Mouse (Mus musculus) liver, adult 2 months (tissue): ENCODE data around the gene Gm20388. TPM values are rescaled to one million over a fixed set of nuclear protein-coding genes. Genes with fewer than 3 reads are reported as not detected.

Source experiments
- DNase-seq: peaks from one replicate; pipeline ENCODE4 v3.0.0-alpha.2; 2011; ENCODE audit warnings: low read depth, low spot score; ENCODE audit errors: extremely low read depth
- H3K27ac ChIP-seq: fragments of 200-500 bp; replicated peaks from 2 replicates; pipeline ENCODE4 v1.5.1; 2012; ENCODE audit warnings: low read depth, mild to moderate bottlenecking, control low read depth, inconsistent platforms, low read length; ENCODE audit not compliant: insufficient read depth
- H3K27me3 ChIP-seq: fragments of 200-500 bp; 2 replicates; pipeline ENCODE4 v1.6.1; 2012; ENCODE audit warnings: mild to moderate bottlenecking, moderate library complexity, low read length, inconsistent platforms; ENCODE audit not compliant: control insufficient read depth, insufficient read depth
- H3K36me3 ChIP-seq: fragments of 200-500 bp; 2 replicates; pipeline ENCODE4 v1.6.1; 2012; ENCODE audit warnings: low read length, inconsistent platforms; ENCODE audit not compliant: control insufficient read depth, insufficient read depth
- H3K4me1 ChIP-seq: fragments of 200-500 bp; 2 replicates; pipeline ENCODE4 v1.6.1; 2011; ENCODE audit warnings: low read length; ENCODE audit not compliant: control insufficient read depth, insufficient read depth
- H3K4me3 ChIP-seq: fragments of 200-500 bp; 2 replicates; pipeline ENCODE4 v1.5.1; 2011; ENCODE audit warnings: low read depth, mild to moderate bottlenecking, control low read depth, low read length, moderate library complexity; ENCODE audit not compliant: insufficient read depth
- H3K79me2 ChIP-seq: fragments of 200-500 bp; 2 replicates; pipeline ENCODE4 v1.6.1; 2012; ENCODE audit warnings: inconsistent platforms, mild to moderate bottlenecking, low read length, moderate library complexity; ENCODE audit not compliant: control insufficient read depth, insufficient read depth
- H3K9ac ChIP-seq: fragments of 200-500 bp; 2 replicates; pipeline ENCODE4 v1.6.1; 2012; ENCODE audit warnings: low read depth, mild to moderate bottlenecking, control low read depth, inconsistent platforms, low read length
- CTCF ChIP-seq: fragments of 200-500 bp; IDR thresholded peaks from 2 replicates; pipeline ENCODE4 v1.5.1; 2011; ENCODE audit warnings: low read depth, low read length, control low read depth
- POLR2A ChIP-seq: fragments of 200-500 bp; IDR thresholded peaks from 2 replicates; pipeline ENCODE4 v1.6.1; 2011; ENCODE audit warnings: low read length, control low read depth; ENCODE audit not compliant: insufficient read depth; ENCODE audit errors: extremely low read depth
- WGBS: fragments of 180-500 bp; shearing (Covaris S2); methylation state at CpG from one replicate; pipeline ENCODE4 v1.1.7; 2018; 5-methylcytosine and 5-hydroxymethylcytosine counted together
- polyA plus RNA-seq: library from polyadenylated mRNA; depleted of rRNA; stranded (reverse); fragments of >200 nt; gene quantifications from 2 replicates; pipeline ENCODE4 v1.2.3, GENCODE M21; 2012
- total RNA-seq: library from RNA; depleted of rRNA; stranded (reverse); fragments of >200 nt; gene quantifications from 2 replicates; pipeline ENCODE4 v1.2.3, GENCODE M21; 2014

Gene Gm20388
- total and polyA plus RNA-seq, 2 experiments = 6.4 to 19.9 TPM

GRCm38 (mm10) chr8:122335638-122336250 is 2425.1 kb downstream of the Gm20388 start:
- Histone ChIP-seq H3K9ac (no peak overlapping the region), H3K4me3 (no peak overlapping the region), H3K27me3 (no peaks in the 10 kb centered on the region), H3K36me3 (peaks cover 34% of the 10 kb centered on the region), H3K4me1 (peaks cover 15% of the 10 kb centered on the region), H3K79me2 (no peaks in the 10 kb centered on the region), H3K27ac (no peak overlapping the region)
- no peak for TF ChIP-seq POLR2A
- TF ChIP-seq CTCF = no peak
- no peak for DNase-seq
- WGBS = 93% methylated on average over 57 of the region's 57 CpGs

- H3K27me3 ChIP-seq = no peaks in the 10 kb centered on the region
- no peak overlapping the region for H3K4me3 ChIP-seq
- no peak for DNase-seq
- no peak overlapping the region for H3K9ac ChIP-seq
- 90% methylated on average over 81 of the region's 81 CpGs for WGBS
- no peaks in the 10 kb centered on the region for H3K79me2 ChIP-seq
- peaks cover 9% of the 10 kb centered on the region; the same call in 1 of the 2 replicates for H3K4me1 ChIP-seq
- H3K27ac ChIP-seq = no peak overlapping the region
- TF ChIP-seq CTCF (no peak), POLR2A (no peak)
- peaks cover 34% of the 10 kb centered on the region for H3K36me3 ChIP-seq
Measured at GRCm38 (mm10) chr8:122336251-122336910, 2425.7 kb downstream of the Gm20388 start.

GRCm38 (mm10) chr8:122338852-122339251 is 2428.2 kb downstream of the Gm20388 start:
- DNase-seq = no peak
- H3K4me1 ChIP-seq = no peaks in the 10 kb centered on the region
- H3K36me3 ChIP-seq = peaks cover 29% of the 10 kb centered on the region
- WGBS = 81% methylated on average over 6 of the region's 6 CpGs
- H3K27ac ChIP-seq = no peak overlapping the region
- H3K4me3 ChIP-seq = no peak overlapping the region
- no peaks in the 10 kb centered on the region for H3K27me3 ChIP-seq
- H3K9ac ChIP-seq = no peak overlapping the region
- H3K79me2 ChIP-seq = no peaks in the 10 kb centered on the region
- TF ChIP-seq POLR2A (no peak), CTCF (no peak)

GRCm38 (mm10) chr8:122340761-122341160 is 2430.1 kb downstream of the Gm20388 start:
- Histone ChIP-seq H3K4me1 (no peaks in the 10 kb centered on the region), H3K27me3 (no peaks in the 10 kb centered on the region), H3K27ac (no peak overlapping the region), H3K9ac (no peak overlapping the region), H3K36me3 (peaks cover 11% of the 10 kb centered on the region; the same call in 1 of the 2 replicates), H3K79me2 (no peaks in the 10 kb centered on the region), H3K4me3 (no peak overlapping the region)
- TF ChIP-seq POLR2A = no peak
- no peak for TF ChIP-seq CTCF
- 85% methylated on average over 3 of the region's 3 CpGs for WGBS
- no peak for DNase-seq

- TF ChIP-seq CTCF = no peak
- no peak for TF ChIP-seq POLR2A
- Histone ChIP-seq H3K79me2 (no peaks in the 10 kb centered on the region), H3K4me3 (no peak overlapping the region), H3K4me1 (no peaks in the 10 kb centered on the region), H3K9ac (no peak overlapping the region), H3K36me3 (peaks cover 5% of the 10 kb centered on the region; the same call in 1 of the 2 replicates), H3K27ac (no peak overlapping the region), H3K27me3 (no peaks in the 10 kb centered on the region)
- 63% methylated on average over 6 of the region's 6 CpGs for WGBS
- DNase-seq = no peak
Measured at GRCm38 (mm10) chr8:122341790-122342189, 2431.1 kb downstream of the Gm20388 start.

GRCm38 (mm10) chr8:122342362-122342761 is 2431.7 kb downstream of the Gm20388 start:
- DNase-seq = no peak
- no peaks in the 10 kb centered on the region for H3K79me2 ChIP-seq
- no peak overlapping the region for H3K27ac ChIP-seq
- no peaks in the 10 kb centered on the region for H3K27me3 ChIP-seq
- 17% methylated on average over 5 of the region's 5 CpGs for WGBS
- TF ChIP-seq POLR2A (no peak), CTCF (no peak)
- no peak overlapping the region for H3K4me3 ChIP-seq
- no peaks in the 10 kb centered on the region for H3K4me1 ChIP-seq
- peaks cover under 1% of the 10 kb centered on the region; the same call in 1 of the 2 replicates for H3K36me3 ChIP-seq
- no peak overlapping the region for H3K9ac ChIP-seq
